Mouse (Mus musculus) cerebellum, adult 11 months (tissue): ENCODE measurements around the gene Lama1.

ENCODE experiments used
- DNase-seq: peaks from one replicate; pipeline ENCODE4 v3.0.0; 2022

Gene Lama1

GRCm38 (mm10) chr17:67861080-67861630 is 164.1 kb downstream of the Lama1 start:
- no peak for DNase-seq

- peak; percentile 37 for DNase-seq
These were observed 164.9 kb downstream of the Lama1 start for GRCm38 (mm10) chr17:67861744-67862535.

GRCm38 (mm10) chr17:67864363-67864762 is 167.3 kb downstream of the Lama1 start:
- no peak for DNase-seq

- DNase-seq, result no peak
These were observed 167.9 kb downstream of the Lama1 start for GRCm38 (mm10) chr17:67864912-67865311.

- DNase-seq, result no peak
These were observed 169.0 kb downstream of the Lama1 start for GRCm38 (mm10) chr17:67866026-67866425.

GRCm38 (mm10) chr17:67866541-67867241 is 169.6 kb downstream of the Lama1 start:
- DNase-seq, result no peak

GRCm38 (mm10) chr17:67869731-67870601 is 172.9 kb downstream of the Lama1 start:
- peak; percentile 26 for DNase-seq
